Mouse (Mus musculus) testis, adult 2 months (tissue): ENCODE measurements around the gene Emc7. TPM values are rescaled to one million over a fixed set of nuclear protein-coding genes. Genes with fewer than 3 reads are reported as not detected.

Experiments used
- H3K27ac ChIP-seq: fragments of 200-500 bp; 2 replicates; pipeline ENCODE4 v1.5.1; 2012; ENCODE audit warnings: low read depth, low read length; ENCODE audit not compliant: control insufficient read depth, insufficient read depth
- H3K27me3 ChIP-seq: fragments of 200-500 bp; 2 replicates; pipeline ENCODE4 v1.6.1; 2012; ENCODE audit warnings: mild to moderate bottlenecking, low read length, moderate library complexity; ENCODE audit not compliant: control insufficient read depth, insufficient read depth
- H3K36me3 ChIP-seq: fragments of 200-500 bp; 2 replicates; pipeline ENCODE4 v1.6.1; 2012; ENCODE audit warnings: mild to moderate bottlenecking, low read length; ENCODE audit not compliant: control insufficient read depth, insufficient read depth
- H3K4me1 ChIP-seq: fragments of 200-500 bp; 2 replicates; pipeline ENCODE4 v1.6.1; 2012; ENCODE audit warnings: low read length; ENCODE audit not compliant: control insufficient read depth, insufficient read depth
- H3K4me3 ChIP-seq: fragments of 200-500 bp; 2 replicates; pipeline ENCODE4 v1.5.1; 2012; ENCODE audit warnings: low read depth, mild to moderate bottlenecking, low read length, moderate library complexity, mixed read lengths; ENCODE audit not compliant: control insufficient read depth
- CTCF ChIP-seq: fragments of 200-500 bp; IDR thresholded peaks from 2 replicates; pipeline ENCODE4 v1.5.1; 2012; ENCODE audit warnings: low read depth, mild to moderate bottlenecking, inconsistent platforms, low read length, moderate library complexity; ENCODE audit not compliant: control insufficient read depth, insufficient read depth, insufficient replicate concordance
- POLR2A ChIP-seq: fragments of 200-500 bp; IDR thresholded peaks from 2 replicates; pipeline ENCODE4 v1.6.1; 2012; ENCODE audit warnings: low read depth, mild to moderate bottlenecking, inconsistent platforms, low read length, moderate library complexity; ENCODE audit not compliant: control insufficient read depth
- polyA plus RNA-seq: library from polyadenylated mRNA; depleted of rRNA; stranded (reverse); fragments of >200 nt; gene quantifications from 2 replicates; pipeline ENCODE4 v1.2.3, GENCODE M21; 2012

The Emc7 gene
- polyA plus RNA-seq, 1 experiment: 10.6 TPM

GRCm38 (mm10) chr2:112492431-112492855 lies 37.6 kb downstream of the Emc7 start:
- Histone ChIP-seq H3K27me3 (no peaks in the 10 kb centered on the region), H3K36me3 (no peaks in the 10 kb centered on the region), H3K4me1 (no peaks in the 10 kb centered on the region; the same call in none of the 2 replicates), H3K4me3 (peak overlapping the region; percentile 92), H3K27ac (peak overlapping the region; percentile 91)
- TF ChIP-seq CTCF (no peak), POLR2A (no peak)

GRCm38 (mm10) chr2:112492856-112493538 lies 38.2 kb downstream of the Emc7 start, which contains the start of gene Aven:
Aven (plus strand) TSS chr2:112492964.
- H3K4me3 ChIP-seq: peak within 1 kb of the TSS; percentile 92
- H3K27me3 ChIP-seq: no peaks in the 10 kb centered on the region
- H3K27ac ChIP-seq: peak within 1 kb of the TSS; percentile 91
- H3K4me1 ChIP-seq: no peaks in the 10 kb centered on the region; the same call in none of the 2 replicates
- peak; percentile 83 for TF ChIP-seq POLR2A
- no peak for TF ChIP-seq CTCF
- no peaks in the 10 kb centered on the region for H3K36me3 ChIP-seq

DNA sequence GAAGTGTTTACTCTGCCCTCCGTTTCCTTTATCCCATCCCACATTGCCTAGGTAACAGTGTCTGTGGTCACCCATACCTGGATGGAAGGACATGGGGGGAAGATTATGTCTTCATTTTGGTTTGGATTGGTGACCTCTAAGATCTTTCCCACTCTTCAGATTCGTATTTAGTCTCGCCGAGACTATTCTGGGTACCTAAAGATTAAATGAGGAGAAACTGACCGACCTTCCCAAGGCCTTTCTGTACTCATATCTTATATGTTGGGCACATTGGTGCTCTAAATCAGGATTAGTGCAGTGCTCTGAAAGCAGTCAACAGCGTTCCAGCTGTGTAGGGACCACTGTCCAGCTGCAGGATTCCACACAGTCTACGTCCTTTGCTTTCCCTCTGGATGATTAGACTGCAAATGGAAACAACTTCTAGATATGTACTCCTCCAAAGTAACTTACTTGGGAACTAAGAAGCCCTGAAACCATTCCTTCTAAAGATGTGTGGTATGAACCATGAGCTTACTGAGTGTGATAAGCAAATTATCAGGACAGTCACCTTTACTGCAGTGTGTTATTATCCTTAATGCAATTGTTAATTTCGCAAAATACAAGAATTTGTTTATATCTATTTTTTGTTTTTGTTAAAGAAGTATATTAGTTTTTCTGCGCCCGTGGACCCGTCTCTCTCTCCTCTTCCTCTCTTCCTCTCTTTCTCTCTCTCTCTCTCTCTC lies 38.9 kb downstream of the Emc7 start:
- Histone ChIP-seq H3K4me1 (no peaks in the 10 kb centered on the region; the same call in none of the 2 replicates), H3K27ac (peak overlapping the region; percentile 87)

DNA sequence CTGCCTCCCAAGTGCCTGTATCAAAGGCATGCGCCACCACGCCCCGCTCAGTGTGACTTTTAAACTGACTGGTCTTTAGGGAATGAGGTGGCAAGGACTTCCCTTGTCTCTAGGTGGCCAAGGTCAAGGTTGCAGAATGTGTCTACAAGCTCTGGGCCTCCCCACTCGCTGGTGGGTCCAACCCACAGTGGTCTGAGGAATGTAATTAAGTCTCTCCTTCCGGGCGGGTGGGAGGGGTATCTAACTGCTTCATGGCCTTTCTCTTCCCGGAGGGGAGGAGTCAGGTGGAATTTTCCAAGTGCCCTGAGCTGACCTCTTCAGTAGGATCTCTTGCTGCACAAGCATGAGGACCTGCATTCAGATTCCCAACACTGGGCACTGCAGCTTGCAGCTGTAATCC lies 43.1 kb downstream of the Emc7 start:
- Histone ChIP-seq H3K4me3 (no peak overlapping the region), H3K4me1 (no peaks in the 10 kb centered on the region; the same call in 1 of the 2 replicates), H3K36me3 (no peaks in the 10 kb centered on the region), H3K27ac (no peak overlapping the region), H3K27me3 (no peaks in the 10 kb centered on the region)
- TF ChIP-seq CTCF: no peak
- no peak for TF ChIP-seq POLR2A

More for the DNA sequence above, 38.9 kb downstream of the Emc7 start:
- Histone ChIP-seq H3K4me3 (peak overlapping the region; percentile 92), H3K27me3 (no peaks in the 10 kb centered on the region), H3K36me3 (no peaks in the 10 kb centered on the region)
- no peak for TF ChIP-seq CTCF
- no peak for TF ChIP-seq POLR2A

GRCm38 (mm10) chr2:112501209-112501608 lies 46.4 kb downstream of the Emc7 start:
- peak; percentile 38; the same call in 1 of the 2 replicates for TF ChIP-seq CTCF
- no peak for TF ChIP-seq POLR2A

DNA sequence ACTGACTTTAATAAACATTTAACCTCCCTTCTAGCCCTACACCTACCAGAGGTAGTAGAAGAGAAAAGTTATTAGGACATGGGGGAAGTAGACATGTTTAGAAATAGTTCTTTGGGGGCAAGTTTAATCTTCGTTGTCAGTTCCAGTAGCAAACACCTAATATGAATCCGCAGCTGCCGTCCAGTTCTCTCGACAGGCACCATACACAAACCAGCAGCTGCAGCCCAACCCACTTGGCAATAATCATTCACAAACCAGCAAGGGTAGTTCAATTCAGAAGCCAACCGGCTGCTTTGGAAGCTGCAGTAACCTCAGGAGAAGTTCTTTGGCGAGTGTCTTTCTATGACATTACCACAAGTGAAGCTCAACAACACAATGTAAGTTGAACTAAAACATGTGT lies 49.2 kb downstream of the Emc7 start:
- Histone ChIP-seq H3K27me3 (no peaks in the 10 kb centered on the region), H3K4me1 (no peaks in the 10 kb centered on the region), H3K36me3 (no peaks in the 10 kb centered on the region), H3K4me3 (no peak overlapping the region), H3K27ac (no peak overlapping the region)
- TF ChIP-seq CTCF: no peak
- TF ChIP-seq POLR2A: no peak

More at GRCm38 (mm10) chr2:112501209-112501608, 46.4 kb downstream of the Emc7 start:
- no peaks in the 10 kb centered on the region for H3K27me3 ChIP-seq
- H3K27ac ChIP-seq: no peak overlapping the region
- no peak overlapping the region for H3K4me3 ChIP-seq
- no peaks in the 10 kb centered on the region for H3K36me3 ChIP-seq
- no peaks in the 10 kb centered on the region for H3K4me1 ChIP-seq

DNA sequence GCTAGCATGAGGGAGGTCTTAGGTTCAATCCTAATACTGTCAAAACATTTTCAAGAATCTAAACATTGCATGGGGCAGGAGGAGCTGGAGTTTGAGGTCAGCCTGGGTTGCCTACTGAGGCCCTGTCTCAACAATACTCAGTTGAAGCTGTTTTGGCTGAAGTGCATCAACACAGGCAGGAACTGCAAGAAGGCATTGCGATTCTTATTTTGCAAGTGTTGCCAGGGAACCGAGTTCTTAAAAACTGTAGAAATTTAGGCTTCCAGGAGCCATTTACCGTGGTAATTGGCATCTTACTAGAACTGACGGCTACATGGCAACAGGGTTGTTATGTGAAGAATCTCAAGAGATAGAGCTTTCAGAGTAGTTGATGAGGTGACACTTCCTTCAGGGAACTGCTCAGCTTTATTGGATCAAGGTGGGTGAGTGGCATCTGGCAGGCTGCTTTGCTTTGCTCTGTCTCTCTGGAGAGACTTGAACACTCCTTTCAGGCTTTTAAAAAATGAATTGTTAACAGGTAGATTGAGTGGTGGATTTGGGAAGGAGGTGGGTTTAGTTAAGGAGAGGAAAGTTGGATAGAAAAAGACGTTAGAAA lies 52.1 kb downstream of the Emc7 start:
- H3K4me1 ChIP-seq: no peaks in the 10 kb centered on the region
- no peak for TF ChIP-seq CTCF
- TF ChIP-seq POLR2A: no peak
- no peaks in the 10 kb centered on the region for H3K36me3 ChIP-seq
- no peak overlapping the region for H3K27ac ChIP-seq
- H3K4me3 ChIP-seq: no peak overlapping the region
- H3K27me3 ChIP-seq: no peaks in the 10 kb centered on the region
